Mouse (Mus musculus): ENCODE data around the gene Slc6a6. TPM values are rescaled to one million over a fixed set of nuclear protein-coding genes. Genes with fewer than 3 reads are reported as not detected.

The Slc6a6 gene
- total and polyA plus RNA-seq, 3 experiments, result 54.6 to 90.0 TPM; not detected in 1

DNA sequence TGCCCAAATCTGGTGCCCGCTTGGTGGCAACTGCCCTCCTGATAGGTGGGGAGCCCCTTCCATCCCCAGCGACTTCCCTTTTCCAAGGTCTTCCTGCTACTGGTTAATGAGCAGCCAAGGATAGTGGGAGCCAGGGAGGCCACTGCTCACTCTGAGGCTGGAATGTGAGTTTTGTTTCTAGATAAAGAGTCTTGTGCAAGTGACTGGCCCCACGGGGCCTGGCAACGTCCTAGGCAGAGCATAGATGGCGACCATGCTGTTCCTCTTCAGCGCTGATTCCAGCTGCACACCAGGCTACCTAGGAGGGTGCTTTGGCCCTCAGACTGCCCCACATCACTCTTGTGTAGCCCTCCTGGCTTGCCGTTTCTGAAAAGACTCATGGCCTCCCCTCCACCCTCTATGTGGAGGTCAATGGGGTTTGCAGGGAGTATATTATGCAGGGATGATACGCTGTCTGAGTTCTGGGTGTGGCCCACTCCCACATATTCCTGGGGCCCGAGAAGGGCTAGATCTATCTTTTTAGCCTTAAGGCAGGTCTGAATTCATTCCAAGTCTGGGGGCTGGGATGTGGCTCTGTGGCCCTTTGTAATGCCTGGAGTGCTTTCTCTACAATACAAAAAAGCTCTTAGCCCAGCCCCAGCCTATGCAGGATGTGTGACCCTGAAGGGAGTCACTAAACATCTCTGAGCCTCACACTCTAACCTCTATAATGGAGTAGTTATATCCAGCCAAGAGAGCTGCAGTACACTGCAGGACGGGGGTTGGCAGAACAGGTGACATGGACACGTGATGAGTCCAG lies 17.2 kb downstream of the Slc6a6 start:
- Histone ChIP-seq H3K9ac (ENCODE audit: control insufficient read depth, low read depth, low read length, poor library complexity, severe bottlenecking) (no peak overlapping the region), H3K36me3 (ENCODE audit: control insufficient read depth in 1 of 2, insufficient read depth in 2 of 2, low read length in 2 of 2) (peaks cover 4 to 12% of the 10 kb centered on the region in 2 experiments; a peak in 3 of 4 replicates), H3K4me1 (ENCODE audit: control insufficient read depth in 1 of 2, insufficient read depth in 2 of 2, low read length in 2 of 2) (peaks cover 8 to 20% of the 10 kb centered on the region in 2 experiments), H3K27ac (ENCODE audit: control insufficient read depth, low read depth, low read length) (no peak overlapping the region), H3K9me3 (replicated peaks; ENCODE audit: insufficient read depth, low read length) (no peaks in the 10 kb centered on the region), H3K27me3 (ENCODE audit: control insufficient read depth in 1 of 2, insufficient read depth in 2 of 2, low read length in 2 of 2) (no peaks in the 10 kb centered on the region), H3K4me3 (ENCODE audit: control insufficient read depth in 1 of 2, insufficient read depth in 1 of 2, low read depth in 2 of 2, low read length in 2 of 2) (no peak overlapping the region), H3K79me2 (ENCODE audit: control insufficient read depth, insufficient read depth, low read length, poor library complexity) (peaks cover 2% of the 10 kb centered on the region; the same call in 1 of the 2 replicates)
- no peak for TF ChIP-seq POLR2A (IDR thresholded peaks at IDR 0.05; ENCODE audit: control insufficient read depth in 1 of 2, insufficient read depth in 1 of 2, low read depth in 1 of 2, low read length in 2 of 2, poor library complexity in 1 of 2)
- TF ChIP-seq TAL1 (IDR thresholded peaks at IDR 0.05; ENCODE audit: low read length), result no peak
- TF ChIP-seq GATA1 (IDR thresholded peaks at IDR 0.05; ENCODE audit: low read depth, low read length), result no peak
- TF ChIP-seq ZMIZ1 (IDR thresholded peaks at IDR 0.05; ENCODE audit: low read depth, low read length), result no peak
- TF ChIP-seq ELF1 (IDR thresholded peaks at IDR 0.05; ENCODE audit: low read depth, low read length), result no peak
- TF ChIP-seq EP300 (IDR thresholded peaks at IDR 0.05; ENCODE audit: low read depth in 1 of 2, low read length in 2 of 2), result no peak
- no peak for TF ChIP-seq GABPA (IDR thresholded peaks at IDR 0.05; ENCODE audit: low read depth, low read length)
- no peak for TF ChIP-seq MXI1 (IDR thresholded peaks at IDR 0.05; ENCODE audit: low read depth, low read length)
- TF ChIP-seq CHD2 (IDR thresholded peaks at IDR 0.05; ENCODE audit: low read length), result no peak
- TF ChIP-seq SIN3A (IDR thresholded peaks at IDR 0.05; ENCODE audit: low read length), result no peak
- no peak for TF ChIP-seq ETS1 (IDR thresholded peaks at IDR 0.05; ENCODE audit: low read depth, low read length)
- DNase-seq (ENCODE audit: low read depth, low spot score), result no peak

DNA sequence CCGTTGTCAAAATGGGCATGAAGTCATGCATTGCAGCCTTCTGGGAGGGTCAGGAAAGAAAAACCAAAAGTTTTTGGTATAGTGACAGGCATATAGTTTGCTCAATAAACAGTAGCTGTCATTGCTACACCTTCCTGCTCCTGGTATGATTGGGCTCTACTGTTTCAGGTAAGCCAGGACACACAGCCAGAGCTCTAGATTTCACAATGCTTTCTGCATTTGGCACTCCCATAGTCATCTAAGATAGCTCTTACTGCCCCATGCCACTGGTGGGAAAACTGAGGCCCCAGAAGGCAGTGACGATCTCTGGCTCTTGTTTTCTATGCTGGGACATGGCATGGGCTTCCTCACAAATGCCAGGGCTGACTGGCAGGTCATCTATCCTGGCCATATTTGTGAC lies 19.6 kb downstream of the Slc6a6 start:
- no peaks in the 10 kb centered on the region for H3K79me2 ChIP-seq (ENCODE audit: control insufficient read depth, insufficient read depth, low read length, poor library complexity)
- H3K4me1 ChIP-seq (ENCODE audit: control insufficient read depth in 1 of 2, insufficient read depth in 2 of 2, low read length in 2 of 2), result peaks cover 8 to 18% of the 10 kb centered on the region in 2 experiments
- H3K27me3 ChIP-seq (ENCODE audit: control insufficient read depth in 1 of 2, insufficient read depth in 2 of 2, low read length in 2 of 2), result no peaks in the 10 kb centered on the region
- H3K36me3 ChIP-seq (ENCODE audit: control insufficient read depth in 1 of 2, insufficient read depth in 2 of 2, low read length in 2 of 2), result peaks cover 8 to 12% of the 10 kb centered on the region in 2 experiments; a peak in 3 of 4 replicates
- H3K9me3 ChIP-seq (replicated peaks; ENCODE audit: insufficient read depth, low read length), result no peaks in the 10 kb centered on the region
- H3K27ac ChIP-seq (ENCODE audit: control insufficient read depth, low read depth, low read length), result no peak overlapping the region
- no peak overlapping the region for H3K4me3 ChIP-seq (ENCODE audit: control insufficient read depth in 1 of 2, insufficient read depth in 1 of 2, low read depth in 2 of 2, low read length in 2 of 2)
- no peak for DNase-seq (ENCODE audit: low read depth, low spot score)
- no peak for TF ChIP-seq UBTF (IDR thresholded peaks at IDR 0.05; ENCODE audit: borderline replicate concordance, insufficient read depth, low read depth, low read length)
- TF ChIP-seq CTCF (IDR thresholded peaks at IDR 0.05 in 2 of 3, conservative IDR thresholded peaks at IDR 0.05 in 1 of 3; ENCODE audit: control insufficient read depth in 1 of 3, insufficient read depth in 1 of 3, low read depth in 2 of 3, low read length in 3 of 3, poor library complexity in 1 of 3, severe bottlenecking in 1 of 3), result no peak
- no peak for TF ChIP-seq CHD2 (IDR thresholded peaks at IDR 0.05; ENCODE audit: low read length)
- TF ChIP-seq BHLHE40 (IDR thresholded peaks at IDR 0.05; ENCODE audit: borderline replicate concordance, low read depth, low read length), result no peak
- TF ChIP-seq ETS1 (IDR thresholded peaks at IDR 0.05; ENCODE audit: low read depth, low read length), result no peak
- TF ChIP-seq SMC3 (IDR thresholded peaks at IDR 0.05; ENCODE audit: low read depth, low read length), result no peak
- TF ChIP-seq MAX (IDR thresholded peaks at IDR 0.05; ENCODE audit: low read length), result no peak
- H3K9ac ChIP-seq (ENCODE audit: control insufficient read depth, low read depth, low read length, poor library complexity, severe bottlenecking), result no peak overlapping the region
